Mouse (Mus musculus): ENCODE measurements around the gene Bloc1s1. TPM values are rescaled to one million over a fixed set of nuclear protein-coding genes. Genes with fewer than 3 reads are reported as not detected.

Gene Bloc1s1
- polyA plus RNA-seq, 1 experiment, result 105 TPM

DNA sequence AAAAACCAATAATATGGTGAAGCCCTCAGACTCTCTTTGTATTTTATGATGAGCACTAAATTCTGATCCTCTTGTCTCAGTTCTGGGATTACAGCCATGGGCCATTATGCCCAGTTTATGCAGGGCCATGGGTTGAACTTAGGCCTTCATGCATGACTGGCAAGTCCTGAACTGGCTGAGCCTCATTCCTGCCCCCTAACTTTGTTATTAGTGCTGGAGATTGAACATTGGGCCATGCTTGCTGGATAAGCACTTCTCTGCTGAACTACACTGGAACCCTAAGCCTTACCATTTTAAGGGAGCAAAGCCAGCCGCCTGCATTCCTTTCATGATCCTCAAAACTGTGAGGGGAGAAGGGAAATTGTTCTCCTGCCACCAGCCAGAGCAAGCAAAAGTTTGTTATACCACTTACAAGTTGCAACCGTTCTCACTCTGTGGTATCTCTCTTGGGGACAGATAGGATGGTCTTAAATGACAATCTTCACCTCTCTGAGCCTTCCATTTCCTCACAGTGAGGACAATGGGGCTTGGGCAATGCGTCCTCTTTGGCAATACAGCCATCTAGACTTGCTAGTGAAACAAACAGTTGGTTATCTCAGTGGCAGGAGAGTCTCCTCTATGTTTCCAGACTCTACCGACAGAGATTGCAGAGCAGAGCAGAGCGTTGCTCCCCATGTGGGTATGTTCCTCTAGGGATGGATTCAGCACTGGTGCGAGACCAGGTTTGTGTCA lies 23.9 kb downstream of the Bloc1s1 start:
- TF ChIP-seq GATA1 (IDR thresholded peaks at IDR 0.05; ENCODE audit: low read length), result no peak

GRCm38 (mm10) chr10:128897501-128897900 lies 26.3 kb downstream of the Bloc1s1 start:
- TF ChIP-seq GATA1 (IDR thresholded peaks at IDR 0.05; ENCODE audit: low read length), result no peak

- no peak for TF ChIP-seq GATA1 (IDR thresholded peaks at IDR 0.05; ENCODE audit: low read length)
These were observed 27.0 kb downstream of the Bloc1s1 start for GRCm38 (mm10) chr10:128896807-128897206.

DNA sequence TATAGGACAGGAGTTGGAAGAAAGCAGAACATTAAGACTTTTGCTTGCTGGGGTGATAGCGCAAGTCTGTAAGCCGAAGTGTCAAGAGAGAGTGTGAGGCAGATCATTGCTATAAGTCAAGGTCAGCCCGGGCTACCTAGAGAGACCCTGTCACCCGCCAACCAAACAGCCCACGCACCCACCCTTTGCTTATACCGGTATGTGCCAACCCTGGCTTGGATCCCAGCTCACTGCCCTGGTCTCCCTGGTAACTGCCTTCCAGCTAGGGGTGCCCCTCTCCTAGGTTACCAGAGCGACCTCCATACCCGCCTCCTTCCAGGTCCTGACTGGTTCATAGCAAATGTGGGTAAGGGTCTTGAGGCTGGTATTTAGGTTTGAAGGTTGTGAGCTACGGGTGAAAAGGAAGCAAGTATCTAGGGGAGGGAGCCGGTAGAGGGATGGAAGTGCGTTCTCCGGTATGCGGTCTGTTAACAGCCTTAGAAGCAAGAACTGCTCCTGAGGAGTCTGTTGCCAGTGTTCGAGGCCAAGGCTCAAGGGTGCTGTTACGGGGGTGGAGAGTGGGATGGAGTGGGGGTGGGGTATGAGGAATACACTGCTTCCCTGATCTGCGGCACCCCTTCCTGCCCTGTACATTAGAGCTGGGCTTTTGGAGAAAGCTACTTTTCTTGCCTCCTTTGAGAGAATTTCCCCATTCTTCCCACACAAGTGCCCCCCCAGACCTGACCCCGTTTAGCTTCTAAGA lies 27.7 kb downstream of the Bloc1s1 start:
- no peak for TF ChIP-seq GATA1 (IDR thresholded peaks at IDR 0.05; ENCODE audit: low read length)

GRCm38 (mm10) chr10:128895437-128895836 lies 28.4 kb downstream of the Bloc1s1 start:
- no peak for TF ChIP-seq GATA1 (IDR thresholded peaks at IDR 0.05; ENCODE audit: low read length)

- TF ChIP-seq GATA1 (IDR thresholded peaks at IDR 0.05; ENCODE audit: low read length), result no peak
These were observed 31.6 kb downstream of the Bloc1s1 start for GRCm38 (mm10) chr10:128892246-128892645.

GRCm38 (mm10) chr10:128891296-128892094 lies 32.3 kb downstream of the Bloc1s1 start, which contains the start of gene Gdf11:
Gdf11 (minus strand) TSS chr10:128891718.
- TF ChIP-seq GATA1 (IDR thresholded peaks at IDR 0.05; ENCODE audit: low read length), result no peak

DNA sequence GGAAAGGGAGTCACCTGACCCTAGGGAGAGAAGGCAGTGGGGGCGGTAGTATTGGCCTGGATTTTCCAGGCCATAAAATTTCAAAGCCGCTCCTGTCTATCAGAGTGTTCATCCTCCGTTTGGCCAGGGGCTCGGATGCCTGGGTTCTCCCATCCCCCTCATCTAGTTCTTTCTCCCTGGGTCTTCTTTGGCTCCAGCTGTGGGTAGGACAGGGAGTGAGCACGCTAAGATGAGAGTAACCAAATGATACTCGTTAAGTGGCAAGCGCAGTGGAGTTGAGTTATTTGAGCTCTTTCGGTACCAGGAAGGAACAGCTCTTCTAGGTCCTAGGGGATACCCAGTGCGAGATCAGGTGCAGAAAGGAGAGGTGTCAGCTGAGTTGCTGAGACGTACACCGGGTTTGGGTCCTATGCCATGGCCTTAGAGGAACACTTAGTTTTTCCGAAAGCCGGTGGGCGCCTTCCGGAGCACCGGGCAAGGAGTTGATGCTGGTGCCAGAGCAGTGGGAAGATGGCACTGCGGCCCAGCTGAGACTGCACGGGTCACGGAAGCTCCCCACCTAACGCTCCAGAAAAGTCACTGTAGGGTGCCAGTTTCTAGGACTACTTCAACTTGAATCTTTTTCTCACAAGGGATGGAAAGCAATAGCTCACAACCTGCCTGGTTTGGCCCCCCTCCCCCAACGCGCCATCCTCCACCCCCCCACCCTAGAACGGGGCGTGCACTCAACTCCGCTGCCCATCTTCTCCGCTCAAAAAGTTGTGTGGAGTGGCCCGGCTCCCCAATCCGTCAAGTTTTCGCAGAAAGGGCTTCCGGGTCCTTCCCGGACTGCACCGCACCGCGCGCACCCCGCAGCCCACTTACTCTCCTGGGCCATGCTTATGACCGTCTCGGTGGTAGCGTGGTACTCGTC lies 33.2 kb downstream of the Bloc1s1 start:
- no peak for TF ChIP-seq GATA1 (IDR thresholded peaks at IDR 0.05; ENCODE audit: low read length)

GRCm38 (mm10) chr10:128889846-128890245 lies 34.0 kb downstream of the Bloc1s1 start:
- TF ChIP-seq GATA1 (IDR thresholded peaks at IDR 0.05; ENCODE audit: low read length), result no peak

GRCm38 (mm10) chr10:128888941-128889827 lies 34.7 kb downstream of the Bloc1s1 start:
- no peak for TF ChIP-seq GATA1 (IDR thresholded peaks at IDR 0.05; ENCODE audit: low read length)

DNA sequence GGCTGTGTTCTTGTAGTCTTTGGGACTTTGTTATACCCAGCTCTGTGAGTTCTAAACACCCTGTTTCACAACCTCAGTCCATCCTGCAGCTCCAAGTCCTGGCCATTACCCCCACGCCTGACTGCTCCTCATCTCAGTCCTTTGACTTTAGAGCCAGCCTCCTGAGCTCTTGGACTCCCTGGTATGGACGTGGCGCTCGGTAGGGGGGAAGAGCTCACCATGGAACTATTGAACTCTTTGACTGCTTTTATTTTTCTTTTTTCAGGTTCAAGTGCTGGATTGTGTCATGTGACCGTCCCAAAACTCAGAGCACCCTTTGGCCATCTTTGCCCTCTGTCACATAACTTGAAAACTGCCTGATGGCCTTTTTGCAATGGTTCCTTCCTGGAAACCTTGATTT lies 41.8 kb downstream of the Bloc1s1 start:
- TF ChIP-seq GATA1 (IDR thresholded peaks at IDR 0.05; ENCODE audit: low read length), result no peak

DNA sequence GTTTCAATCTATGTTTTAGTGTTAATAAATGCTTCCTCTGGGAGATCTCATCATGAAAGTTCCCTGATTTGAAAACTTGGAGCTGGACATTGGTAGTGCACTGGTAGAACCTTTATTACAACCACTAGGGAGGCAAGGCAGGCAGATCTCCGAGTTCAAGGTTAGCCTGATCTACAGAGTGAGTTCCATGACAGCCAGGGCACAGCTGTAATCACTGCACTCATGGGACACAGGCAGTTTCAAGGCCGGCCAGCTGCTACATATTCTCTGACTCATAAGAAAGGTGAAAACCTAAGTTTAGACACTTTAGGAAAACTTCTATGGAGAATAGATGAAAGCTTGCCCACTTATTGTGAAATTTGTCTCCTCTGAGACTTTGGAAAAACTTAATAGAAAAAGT lies 45.0 kb downstream of the Bloc1s1 start:
- TF ChIP-seq GATA1 (IDR thresholded peaks at IDR 0.05; ENCODE audit: low read length), result no peak

DNA sequence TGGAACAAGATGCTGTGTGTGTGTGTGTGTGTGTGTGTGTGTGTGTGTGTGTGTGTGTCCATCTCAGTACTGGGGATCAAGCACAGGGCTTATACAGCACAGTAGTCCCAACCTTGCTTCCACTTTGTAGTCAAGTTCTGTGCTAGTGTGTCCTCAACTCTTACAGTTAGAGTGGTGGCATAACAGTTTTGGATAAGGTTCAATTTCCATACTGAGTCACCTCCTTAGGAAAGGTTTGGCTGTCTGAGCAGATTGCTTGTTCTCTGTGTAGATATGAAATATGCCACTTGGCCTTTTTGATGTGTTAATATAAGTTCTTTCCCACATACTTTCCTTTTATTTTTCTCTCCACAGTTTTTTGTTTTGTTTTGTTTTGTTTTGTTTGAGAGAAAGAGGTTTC lies 45.5 kb downstream of the Bloc1s1 start:
- no peak for TF ChIP-seq GATA1 (IDR thresholded peaks at IDR 0.05; ENCODE audit: low read length)

DNA sequence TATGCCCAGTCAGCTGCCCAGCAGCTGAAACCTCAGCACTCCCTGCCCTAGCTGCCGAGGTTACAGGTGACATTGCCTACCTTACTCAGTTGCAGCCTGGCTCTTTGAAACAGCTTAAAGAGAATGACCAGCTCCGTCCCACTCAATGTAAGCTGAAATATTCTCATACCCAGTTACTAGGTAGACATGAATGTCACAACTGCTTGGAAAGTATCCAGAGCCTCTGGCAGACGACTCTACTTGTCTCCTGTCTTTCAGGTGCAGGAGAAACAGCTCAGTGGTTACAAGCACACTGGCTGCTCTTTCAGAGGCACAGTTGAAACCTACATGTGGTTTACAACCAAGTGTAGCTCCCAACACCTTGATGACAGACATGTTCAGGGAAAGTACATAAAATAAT lies 53.5 kb downstream of the Bloc1s1 start:
- TF ChIP-seq GATA1 (IDR thresholded peaks at IDR 0.05; ENCODE audit: low read length), result no peak

Other genes with a start within 250 kb of the Bloc1s1 start
- 0.66 and 0.90 TPM in 2 replicates for gene Suox, start 250.0 kb downstream of the Bloc1s1 start, polyA plus RNA-seq (2012)
- gene Rab5b, start 227.8 kb downstream of the Bloc1s1 start, polyA plus RNA-seq (2012), result 14.3 and 19.7 TPM in 2 replicates
- gene Pmel, start 219.8 kb downstream of the Bloc1s1 start, polyA plus RNA-seq (2012), result 0.10 and 0.18 TPM in 2 replicates
- 21.0 and 30.8 TPM in 2 replicates for gene Cdk2, start 219.0 kb downstream of the Bloc1s1 start, polyA plus RNA-seq (2012)
- gene Dgka, start 179.2 kb downstream of the Bloc1s1 start, polyA plus RNA-seq (2012), result 0.12 TPM in 2 replicates
- 166 TPM in 2 replicates for gene Pym1, start 176.1 kb downstream of the Bloc1s1 start, polyA plus RNA-seq (2012)
- 0.02 TPM in 1 of 2 replicates, not detected in the other for gene Mmp19, start 133.1 kb downstream of the Bloc1s1 start, polyA plus RNA-seq (2012)
- 9.6 and 12.6 TPM in 2 replicates for gene Dnajc14, start 120.0 kb downstream of the Bloc1s1 start, polyA plus RNA-seq (2012)
- gene Tmem198b, start 119.7 kb downstream of the Bloc1s1 start, polyA plus RNA-seq (2012), result 1.2 and 1.6 TPM in 2 replicates
- 4.5 and 7.1 TPM in 2 replicates for gene Sarnp, start 106.7 kb downstream of the Bloc1s1 start, polyA plus RNA-seq (2012)
- gene Ormdl2, start 102.4 kb downstream of the Bloc1s1 start, polyA plus RNA-seq (2012), result 16.4 and 19.8 TPM in 2 replicates
- 0.02 and 0.04 TPM in 2 replicates for gene Gdf11, start 32.3 kb downstream of the Bloc1s1 start, polyA plus RNA-seq (2012)
- gene Cd63, start 23.0 kb downstream of the Bloc1s1 start, polyA plus RNA-seq (2012), result not detected in 2 replicates
- gene Rdh5, start 1.1 kb downstream of the Bloc1s1 start, polyA plus RNA-seq (2012), result 0.61 and 0.65 TPM in 2 replicates
- gene Itga7, start 9.8 kb upstream of the Bloc1s1 start, polyA plus RNA-seq (2012), result 0.43 and 0.71 TPM in 2 replicates
- gene Mettl7b, start 37.0 kb upstream of the Bloc1s1 start, polyA plus RNA-seq (2012), result 0.06 TPM in 1 of 2 replicates, not detected in the other
- not detected in 2 replicates for gene Olfr9, start 65.4 kb upstream of the Bloc1s1 start, polyA plus RNA-seq (2012)
- gene Olfr763, start 86.8 kb upstream of the Bloc1s1 start, polyA plus RNA-seq (2012), result not detected in 2 replicates
- gene Olfr764-ps1, start 115.9 kb upstream of the Bloc1s1 start, polyA plus RNA-seq (2012), result not detected in 2 replicates
- not detected in 2 replicates for gene Olfr765, start 126.0 kb upstream of the Bloc1s1 start, polyA plus RNA-seq (2012)
- gene Olfr766-ps1, start 144.9 kb upstream of the Bloc1s1 start, polyA plus RNA-seq (2012), result not detected in 2 replicates
- not detected in 2 replicates for gene Olfr767, start 158.9 kb upstream of the Bloc1s1 start, polyA plus RNA-seq (2012)
- not detected in 2 replicates for gene Olfr768, start 175.3 kb upstream of the Bloc1s1 start, polyA plus RNA-seq (2012)
- gene Olfr769, start 193.8 kb upstream of the Bloc1s1 start, polyA plus RNA-seq (2012), result not detected in 2 replicates
- not detected in 2 replicates for gene Olfr770, start 215.0 kb upstream of the Bloc1s1 start, polyA plus RNA-seq (2012)
- gene Olfr771, start 240.7 kb upstream of the Bloc1s1 start, polyA plus RNA-seq (2012), result not detected in 2 replicates